Mouse (Mus musculus) CH12.LX (cell line): ENCODE results near the gene Lrrc46.

ENCODE experiments used
- BHLHE40 ChIP-seq: IDR thresholded peaks from 2 replicates; pipeline ENCODE4 v1.6.1; 2011; ENCODE audit warnings: mild to moderate bottlenecking, low read depth, low read length, improper control_type of control experiment
- CTCF ChIP-seq, 2 experiments: IDR thresholded peaks in 1 of 2; conservative IDR thresholded peaks in 1 of 2; 2 replicates each; pipeline ENCODE4 v1.5.1; 2011 to 2012; ENCODE audit warnings: low read depth in 2 of 2, low read length in 2 of 2, improper control_type of control experiment in 1 of 2, inconsistent platforms in 1 of 2, mild to moderate bottlenecking in 1 of 2, moderate library complexity in 1 of 2
- ELF1 ChIP-seq: IDR thresholded peaks from 2 replicates; pipeline ENCODE4 v1.6.1; 2014; ENCODE audit warnings: low read depth, mild to moderate bottlenecking, inconsistent platforms, low read length, improper control_type of control experiment
- EP300 ChIP-seq: IDR thresholded peaks from 2 replicates; pipeline ENCODE4 v1.6.1; 2011; ENCODE audit warnings: low read length, improper control_type of control experiment
- GABPA ChIP-seq: IDR thresholded peaks from 2 replicates; pipeline ENCODE4 v1.6.1; 2012; ENCODE audit warnings: low read depth, low read length, improper control_type of control experiment, inconsistent platforms; ENCODE audit not compliant: insufficient replicate concordance
- MAX ChIP-seq: IDR thresholded peaks from 2 replicates; pipeline ENCODE4 v1.6.1; 2011; ENCODE audit warnings: low read length, improper control_type of control experiment
- MYC ChIP-seq: IDR thresholded peaks from 2 replicates; pipeline ENCODE4 v1.6.1; 2011; ENCODE audit warnings: low read depth, mild to moderate bottlenecking, improper control_type of control experiment, low read length
- NRF1 ChIP-seq: IDR thresholded peaks from 2 replicates; pipeline ENCODE4 v1.6.1; 2014; ENCODE audit warnings: low read depth, mild to moderate bottlenecking, inconsistent platforms, low read length, improper control_type of control experiment, moderate library complexity
- POLR2A ChIP-seq: IDR thresholded peaks from 2 replicates; pipeline ENCODE4 v1.6.1; 2011; ENCODE audit warnings: low read depth, mild to moderate bottlenecking, improper control_type of control experiment, low read length
- POLR2AphosphoS2 ChIP-seq: IDR thresholded peaks from 2 replicates; pipeline ENCODE4 v1.6.1; 2011; ENCODE audit warnings: low read depth, low read length, improper control_type of control experiment
- TCF12 ChIP-seq: IDR thresholded peaks from 2 replicates; pipeline ENCODE4 v1.6.1; 2014; ENCODE audit warnings: low read depth, mild to moderate bottlenecking, inconsistent platforms, low read length, improper control_type of control experiment

DNA sequence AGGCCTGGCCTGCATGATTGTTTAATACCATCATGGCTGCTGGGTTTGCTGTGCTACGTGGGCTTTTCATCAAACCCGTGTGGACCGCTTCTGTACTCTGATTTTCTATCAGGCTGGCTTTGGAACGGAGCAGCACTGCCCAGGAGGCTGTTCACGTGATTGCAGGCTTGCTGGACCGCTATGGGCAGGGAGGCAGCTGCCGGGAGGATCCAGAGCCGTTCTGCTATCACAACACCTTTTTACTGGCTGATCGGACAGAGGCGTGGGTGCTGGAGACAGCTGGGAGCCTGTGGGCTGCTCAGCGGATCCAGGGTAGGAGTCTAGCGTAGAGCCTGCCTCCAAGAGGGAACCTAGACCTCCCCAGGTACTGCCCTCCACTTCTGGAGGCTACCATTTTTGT, 9.2 kb downstream of the Lrrc46 start:
- TF ChIP-seq MYC (no peak), MAX (no peak), ELF1 (no peak), CTCF (conservative IDR thresholded peaks at IDR 0.05 in 1 of 2, IDR thresholded peaks at IDR 0.05 in 1 of 2; ENCODE audit: low read depth in 2 of 2, low read length in 2 of 2) (no peak), BHLHE40 (no peak), TCF12 (no peak), GABPA (no peak), NRF1 (no peak), POLR2AphosphoS2 (no peak), EP300 (no peak), POLR2A (no peak)
